In the genomic region with DNA sequence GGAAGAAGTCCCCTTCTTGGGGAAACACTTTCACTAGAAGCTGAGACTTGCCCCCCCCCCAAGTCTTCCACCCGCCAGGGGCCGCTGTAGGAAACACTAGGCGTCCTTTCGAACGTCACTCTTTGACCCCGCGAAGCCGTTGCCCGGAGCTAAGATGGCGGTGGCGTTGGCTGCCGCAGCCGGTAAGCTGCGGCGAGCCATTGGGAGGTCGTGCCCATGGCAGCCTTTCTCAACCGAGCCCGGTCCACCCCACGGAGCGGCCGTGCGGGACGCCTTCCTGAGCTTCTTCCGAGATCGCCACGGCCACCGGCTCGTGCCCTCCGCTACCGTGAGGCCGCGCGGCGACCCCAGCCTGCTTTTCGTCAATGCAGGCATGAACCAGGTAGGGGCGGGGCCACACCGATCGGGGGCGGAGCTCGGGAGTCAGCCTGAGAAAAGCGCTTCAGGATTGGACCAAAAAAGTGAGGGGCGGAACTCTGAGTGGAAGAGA, we compare ENCODE assay signal across 8 mouse cellular contexts. TPM values are rescaled to one million over a fixed set of nuclear protein-coding genes. Genes with fewer than 3 reads are reported as not detected.
A peak's percentile ranks its signal among the peaks of the same experiment; 100 is the strongest.
DNase-seq lines count a peak whose midpoint lies in the region; ATAC-seq and TF ChIP-seq lines count a peak whose summit lies in the region.

A gene (plus strand): TSS at position 142 of the 490 bp plus-strand sequence.

- under 1% methylated on average over 41 of the region's 42 CpGs for WGBS in embryonic facial prominence, embryonic 14.5 days
- WGBS in limb, embryonic 14.5 days = under 1% methylated on average over 42 of the region's 42 CpGs
- WGBS in midbrain, postnatal 0 days = under 1% methylated on average over 42 of the region's 42 CpGs

- DNase-seq in 3T3-L1 (ENCODE audit: low read depth, low spot score) = peak; percentile 94
- peak; percentile 83 to 84 for DNase-seq in adrenal gland, postnatal 4 days (ENCODE audit: low spot score in 2 of 2)
- peak; percentile 96 for DNase-seq in embryonic facial prominence, embryonic 14.5 days (ENCODE audit: low spot score)
- peak; percentile 91 for DNase-seq in heart, adult 8-10 months (ENCODE audit: low spot score)
- DNase-seq in kidney, adult 9 months = peak; percentile 95
- DNase-seq in limb, embryonic 14.5 days (ENCODE audit: low spot score) = peak; percentile 94
- DNase-seq in midbrain, postnatal 0 days (ENCODE audit: low spot score) = peak; percentile 97
- DNase-seq in spleen, postnatal 14 days (ENCODE audit: low spot score in 2 of 2) = peak; percentile 84 to 94

- peak within 1 kb of the TSS; percentile 84 for H3K27ac ChIP-seq in embryonic facial prominence, embryonic 14.5 days (replicated peaks; ENCODE audit: low read depth, low read length)
- peak within 1 kb of the TSS; percentile 75; the same call in 1 of the 2 replicates for H3K27ac ChIP-seq in limb, embryonic 14.5 days (replicated peaks; ENCODE audit: low read depth, low read length)
- peak within 1 kb of the TSS; percentile 93 for H3K27ac ChIP-seq in midbrain, postnatal 0 days (ENCODE audit: low read depth, low read length)

- peaks cover 18% of the 10 kb centered on the region; the same call in 1 of the 2 replicates for H3K36me3 ChIP-seq in embryonic facial prominence, embryonic 14.5 days (ENCODE audit: control insufficient read depth, insufficient read depth, low read length)
- H3K36me3 ChIP-seq in limb, embryonic 14.5 days (ENCODE audit: control insufficient read depth, insufficient read depth, low read length) = peaks cover 24% of the 10 kb centered on the region
- H3K36me3 ChIP-seq in midbrain, postnatal 0 days (ENCODE audit: insufficient read depth, low read length) = peaks cover 7% of the 10 kb centered on the region

- peak; percentile 94 for TF ChIP-seq CTCF in midbrain, postnatal 0 days (IDR thresholded peaks at IDR 0.05)

- H3K9ac ChIP-seq in embryonic facial prominence, embryonic 14.5 days (ENCODE audit: low read depth, low read length) = peak within 1 kb of the TSS; percentile 79
- H3K9ac ChIP-seq in limb, embryonic 14.5 days (ENCODE audit: low read depth, low read length, severe bottlenecking) = peak within 1 kb of the TSS; percentile 74
- peak within 1 kb of the TSS; percentile 86 for H3K9ac ChIP-seq in midbrain, postnatal 0 days (replicated peaks; ENCODE audit: low read length, poor library complexity, severe bottlenecking)

- H3K9me3 ChIP-seq in embryonic facial prominence, embryonic 14.5 days (ENCODE audit: control insufficient read depth, low read length) = no peaks in the 10 kb centered on the region
- H3K9me3 ChIP-seq in limb, embryonic 14.5 days (ENCODE audit: control insufficient read depth, low read length) = no peaks in the 10 kb centered on the region
- H3K9me3 ChIP-seq in midbrain, postnatal 0 days (ENCODE audit: low read length) = no peaks in the 10 kb centered on the region

- peaks cover 5% of the 10 kb centered on the region; the same call in 1 of the 2 replicates for H3K4me1 ChIP-seq in embryonic facial prominence, embryonic 14.5 days (ENCODE audit: control insufficient read depth, insufficient read depth, low read length)
- H3K4me1 ChIP-seq in limb, embryonic 14.5 days (ENCODE audit: control insufficient read depth, insufficient read depth, low read length) = peaks cover 8% of the 10 kb centered on the region; the same call in 1 of the 2 replicates
- H3K4me1 ChIP-seq in midbrain, postnatal 0 days (ENCODE audit: insufficient read depth, low read length) = no peaks in the 10 kb centered on the region

- TF ChIP-seq POLR2A in limb, embryonic 14.5 days (IDR thresholded peaks at IDR 0.05; ENCODE audit: borderline replicate concordance, extremely low read depth, insufficient read depth, insufficient read length) = 0 out of 2 replicates have a peak, but pooled peaks have one; percentile 63

- peak within 1 kb of the TSS; percentile 77 for H3K4me3 ChIP-seq in embryonic facial prominence, embryonic 14.5 days (ENCODE audit: low read depth, low read length)
- peak within 1 kb of the TSS; percentile 79 for H3K4me3 ChIP-seq in limb, embryonic 14.5 days (replicated peaks; ENCODE audit: low read length)
- H3K4me3 ChIP-seq in midbrain, postnatal 0 days (ENCODE audit: low read depth, low read length) = peak within 1 kb of the TSS; percentile 71

- peak within 1 kb of the TSS; percentile 50 for H3K4me2 ChIP-seq in embryonic facial prominence, embryonic 14.5 days (ENCODE audit: low read depth, low read length)
- H3K4me2 ChIP-seq in limb, embryonic 14.5 days (replicated peaks; ENCODE audit: low read depth, low read length, severe bottlenecking) = peak within 1 kb of the TSS; percentile 45
- H3K4me2 ChIP-seq in midbrain, postnatal 0 days (ENCODE audit: low read depth, low read length, poor library complexity, severe bottlenecking) = peak within 1 kb of the TSS; percentile 41

- ATAC-seq in embryonic facial prominence, embryonic 14.5 days (ENCODE audit: low read depth) = peak; percentile 96
- peak; percentile 96 for ATAC-seq in limb, embryonic 14.5 days (ENCODE audit: low FRiP score, low read depth)
- peak; percentile 92 for ATAC-seq in midbrain, postnatal 0 days (ENCODE audit: low FRiP score)

- H3K27me3 ChIP-seq in embryonic facial prominence, embryonic 14.5 days (replicated peaks; ENCODE audit: control insufficient read depth, insufficient read depth, low read length) = no peaks in the 10 kb centered on the region
- H3K27me3 ChIP-seq in limb, embryonic 14.5 days (ENCODE audit: control insufficient read depth, insufficient read depth, low read length) = no peaks in the 10 kb centered on the region
- H3K27me3 ChIP-seq in midbrain, postnatal 0 days (ENCODE audit: insufficient read depth, low read length) = no peaks in the 10 kb centered on the region

RNA-seq across cellular contexts. Expression of the gene that starts here (rescaled TPM):
- total RNA-seq in adrenal gland, postnatal 4 days (2021) = 10 to 100 TPM; 18.4 to 19.0 TPM
- polyA plus RNA-seq in embryonic facial prominence, embryonic 14.5 days (2014; fragmentation: Nextera tagmentation; extraction: Ambion mirVana) = 12.5 and 14.5 TPM in 2 replicates
- total RNA-seq in heart, adult 8-10 months (2022) = 10 to 100 TPM; 18.7 to 21.1 (median 19.9) TPM
- 20.8 and 22.2 TPM in 2 replicates for polyA plus RNA-seq in limb, embryonic 14.5 days (2012; rRNA removed)
- 13.0 and 15.4 TPM in 2 replicates for polyA plus RNA-seq in limb, embryonic 14.5 days (2014; fragmentation: Nextera tagmentation; extraction: Ambion mirVana)
- 19.8 and 31.4 TPM in 2 replicates for total RNA-seq in midbrain, postnatal 0 days (2014; rRNA removed)
- polyA plus RNA-seq in midbrain, postnatal 0 days (2015; fragmentation: Nextera tagmentation; extraction: Ambion mirVana) = 13.9 and 15.2 TPM in 2 replicates

Comparison
In these comparisons a context has a peak if more than half of its experiments do, and no peak if none do; other contexts are left out.
1. Peak in every context shown above with its lines: DNase-seq, ATAC-seq, H3K4me3 ChIP-seq and H3K27ac ChIP-seq.